Mouse (Mus musculus) bone marrow, adult 2 months (tissue): Measurements from ENCODE around the gene Doc2b. TPM values are rescaled to one million over a fixed set of nuclear protein-coding genes. Genes with fewer than 3 reads are reported as not detected.

Source experiments
- H3K27ac ChIP-seq: fragments of 200-500 bp; 2 replicates; pipeline ENCODE4 v1.5.1; 2012; ENCODE audit warnings: low read depth, mild to moderate bottlenecking, control low read depth, inconsistent platforms, low read length; ENCODE audit not compliant: control insufficient read depth, poor library complexity, insufficient read depth
- H3K4me1 ChIP-seq: fragments of 200-500 bp; 2 replicates; pipeline ENCODE4 v1.6.1; 2011; ENCODE audit warnings: low read length; ENCODE audit not compliant: control insufficient read depth, insufficient read depth
- H3K4me3 ChIP-seq: fragments of 200-500 bp; replicated peaks from 2 replicates; pipeline ENCODE3; 2011; ENCODE audit warnings: mild to moderate bottlenecking, low read depth, low read length, control low read depth; ENCODE audit not compliant: control insufficient read depth
- CTCF ChIP-seq: fragments of 200-500 bp; IDR thresholded peaks from 2 replicates; pipeline ENCODE4 v1.5.1; 2011; ENCODE audit warnings: low read length, control low read depth; ENCODE audit not compliant: control insufficient read depth, insufficient read depth
- POLR2A ChIP-seq: fragments of 200-500 bp; IDR thresholded peaks from 2 replicates; pipeline ENCODE4 v1.6.1; 2011; ENCODE audit warnings: low read depth, mild to moderate bottlenecking, control low read depth, low read length, borderline replicate concordance; ENCODE audit not compliant: control insufficient read depth
- WGBS: fragments of 180-500 bp; shearing (Covaris S2); methylation state at CpG from one replicate; pipeline ENCODE4 v1.1.7; 2018; 5-methylcytosine and 5-hydroxymethylcytosine counted together
- polyA plus RNA-seq: library from polyadenylated mRNA; stranded (reverse); fragments of >200 nt; gene quantifications from 2 replicates; pipeline ENCODE4 v1.2.4, GENCODE M21; 2011; ENCODE audit warnings: low replicate concordance; ENCODE audit not compliant: missing spikeins, insufficient read depth, insufficient read length

Doc2b gene
- polyA plus RNA-seq, 1 experiment = not detected

DNA sequence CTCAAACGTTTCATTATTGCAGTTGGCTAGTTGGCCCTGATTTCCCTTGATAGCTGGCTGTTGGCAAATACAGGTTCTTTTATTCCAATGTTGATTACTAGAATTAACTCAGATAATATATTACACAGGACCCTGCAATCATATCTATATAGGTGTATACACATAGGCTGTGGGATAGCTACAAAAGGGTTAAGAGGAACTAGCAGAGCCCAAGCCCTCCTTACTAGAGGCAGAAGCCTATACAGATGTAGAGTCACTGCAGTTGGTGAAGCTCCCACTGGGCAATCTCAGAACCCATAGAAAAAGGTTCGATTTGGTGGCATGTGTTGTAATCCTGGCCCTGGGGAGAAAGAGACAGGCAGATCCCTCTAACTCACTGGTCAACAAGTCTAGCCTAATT is 68.7 kb downstream of the Doc2b start:
- no peak overlapping the region for H3K4me3 ChIP-seq
- TF ChIP-seq POLR2A (no peak), CTCF (no peak)
- WGBS = 28% methylated on average over 2 of the region's 2 CpGs
- no peaks in the 10 kb centered on the region; the same call in 1 of the 2 replicates for H3K4me1 ChIP-seq
- H3K27ac ChIP-seq = no peak overlapping the region

DNA sequence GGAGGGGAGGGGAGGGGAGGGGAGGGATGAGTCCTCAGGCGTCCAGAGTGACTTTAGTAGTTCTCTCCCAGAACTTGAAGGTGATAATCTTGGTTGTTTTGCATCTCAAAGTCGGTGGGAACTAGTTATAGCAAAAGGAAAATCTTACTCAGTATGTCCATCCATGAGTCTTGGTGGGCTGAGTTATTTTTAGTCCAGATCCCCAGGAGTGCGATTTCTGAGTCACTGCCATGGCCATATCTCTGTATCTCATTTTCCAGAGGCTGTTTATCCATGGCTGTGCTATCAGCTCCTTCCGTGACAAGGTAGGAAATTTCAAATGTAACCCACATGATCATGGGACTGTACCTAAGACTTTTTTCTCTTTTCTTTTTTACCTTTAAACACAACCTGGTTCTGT is 73.5 kb downstream of the Doc2b start:
- no peak overlapping the region for H3K4me3 ChIP-seq
- 57% methylated on average over 4 of the region's 4 CpGs for WGBS
- H3K4me1 ChIP-seq = no peaks in the 10 kb centered on the region
- no peak for TF ChIP-seq CTCF
- no peak for TF ChIP-seq POLR2A
- no peak overlapping the region for H3K27ac ChIP-seq

Other genes with a start within 250 kb of the Doc2b start
- gene Pitpna, start 208.0 kb downstream of the Doc2b start, polyA plus RNA-seq = 76.6 and 102 TPM in 2 replicates
- gene Inpp5k, start 165.1 kb downstream of the Doc2b start, polyA plus RNA-seq = 34.2 and 58.2 TPM in 2 replicates
- 35.8 and 69.2 TPM in 2 replicates for gene Myo1c, start 145.5 kb downstream of the Doc2b start, polyA plus RNA-seq
- gene Crk, start 116.8 kb downstream of the Doc2b start, polyA plus RNA-seq = 14.9 and 39.7 TPM in 2 replicates
- gene Ywhae, start 63.2 kb downstream of the Doc2b start, polyA plus RNA-seq = 106 and 186 TPM in 2 replicates
- gene Rph3al, start 142.4 kb upstream of the Doc2b start, polyA plus RNA-seq = 4.8 and 5.0 TPM in 2 replicates
- gene 1700016K19Rik, start 203.9 kb upstream of the Doc2b start, polyA plus RNA-seq = not detected in 2 replicates
- gene Rflnb, start 231.7 kb upstream of the Doc2b start, polyA plus RNA-seq = 14.2 and 30.8 TPM in 2 replicates